Mouse (Mus musculus) embryo, embryonic 11 days (tissue): ENCODE measurements at regions not wholly inside any gene's neighbourhood (a gene's known extent, or its start where the extent isn't known, plus 50 kb on each side); places are given as distances from the start of the nearest gene placed in this dataset.

Experiments used
- DNase-seq: peaks from one replicate; pipeline ENCODE4 v3.0.0-alpha.2; 2015

DNA sequence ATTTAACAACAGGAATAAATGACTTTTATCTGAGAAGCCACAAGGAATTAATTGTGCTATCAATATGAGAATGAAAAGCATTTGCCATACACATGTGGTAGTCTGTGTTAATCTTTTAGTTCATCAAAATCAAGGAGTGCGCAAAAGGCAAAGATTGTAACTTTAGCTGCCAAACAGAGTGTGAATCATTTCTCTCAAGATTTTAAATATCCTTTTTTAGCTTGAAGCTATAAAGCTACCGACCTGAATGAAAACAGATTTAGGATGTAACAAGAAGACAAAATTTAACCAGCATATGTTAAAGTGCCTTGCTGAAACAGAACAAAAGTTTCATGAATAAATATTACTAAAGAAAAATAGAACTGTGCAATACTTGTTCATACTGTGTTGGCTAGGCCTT lies 133.3 kb upstream of the Cdh10 start:
- no peak for DNase-seq

GRCm38 (mm10) chr15:18696680-18697284 lies 122.0 kb upstream of the Cdh10 start:
- DNase-seq: no peak

GRCm38 (mm10) chr15:18744266-18744665 lies 74.5 kb upstream of the Cdh10 start:
- no peak for DNase-seq

- DNase-seq: peak; percentile 1
These were observed 70.0 kb upstream of the Cdh10 start for GRCm38 (mm10) chr15:18748574-18749246.
